Mouse (Mus musculus) intestine, embryonic 14.5 days (tissue): ENCODE measurements at regions not wholly inside any gene's neighbourhood (a gene's known extent, or its start where the extent isn't known, plus 50 kb on each side); places are given as distances from the start of the nearest gene placed in this dataset.
A peak's percentile ranks its signal among the peaks of the same experiment; 100 is the strongest.

Experiments
- ATAC-seq: fragments of 200-750 bp; cut with Nextera tagmentation; replicated peaks from 2 replicates; pipeline ENCODE4 v1.8.0; 2017; ENCODE audit warnings: low read depth, moderate number of reproducible peaks, moderate TSS enrichment, moderate library complexity; ENCODE audit not compliant: low FRiP score, low TSS enrichment
- DNase-seq: peaks from one replicate; pipeline ENCODE4 v3.0.0-alpha.2; 2018; ENCODE audit warnings: low spot score
- H3K27ac ChIP-seq: fragments of 300-500 bp; sonication (generic); 2 replicates; pipeline ENCODE4 v1.5.1; 2014; ENCODE audit warnings: low read depth, mild to moderate bottlenecking, control low read depth
- H3K27me3 ChIP-seq: fragments of 300-500 bp; sonication (generic); replicated peaks from 2 replicates; pipeline ENCODE4 v1.6.1; 2014; ENCODE audit warnings: low read length, control low read depth; ENCODE audit not compliant: control insufficient read depth, insufficient read depth
- H3K36me3 ChIP-seq: fragments of 300-500 bp; sonication (generic); 2 replicates; pipeline ENCODE4 v1.6.1; 2014; ENCODE audit warnings: low read length, control low read depth; ENCODE audit not compliant: control insufficient read depth, insufficient read depth
- H3K4me1 ChIP-seq: fragments of 300-500 bp; sonication (generic); replicated peaks from 2 replicates; pipeline ENCODE4 v1.6.1; 2014; ENCODE audit warnings: low read length, control low read depth, mixed read lengths; ENCODE audit not compliant: control insufficient read depth, insufficient read depth
- H3K4me2 ChIP-seq: fragments of 300-500 bp; sonication (generic); 2 replicates; pipeline ENCODE4 v1.6.1; 2014; ENCODE audit warnings: low read length
- H3K4me3 ChIP-seq: fragments of 300-500 bp; sonication (generic); 2 replicates; pipeline ENCODE4 v1.5.1; 2014; ENCODE audit warnings: low read depth, low read length, control low read depth, mixed read lengths
- H3K9ac ChIP-seq: fragments of 300-500 bp; sonication (generic); 2 replicates; pipeline ENCODE4 v1.6.1; 2014; ENCODE audit warnings: mild to moderate bottlenecking, low read length
- H3K9me3 ChIP-seq: fragments of 300-500 bp; sonication (generic); 2 replicates; pipeline ENCODE4 v1.6.1; 2016; ENCODE audit warnings: low read length, control low read depth; ENCODE audit not compliant: control insufficient read depth
- WGBS: fragments of 180-500 bp; shearing (Covaris S2); extraction: QIAGEN DNeasy Blood & Tissue Kit; methylation state at CpG from one replicate; pipeline ENCODE4 v1.1.7; 2014; 5-methylcytosine and 5-hydroxymethylcytosine counted together

DNA sequence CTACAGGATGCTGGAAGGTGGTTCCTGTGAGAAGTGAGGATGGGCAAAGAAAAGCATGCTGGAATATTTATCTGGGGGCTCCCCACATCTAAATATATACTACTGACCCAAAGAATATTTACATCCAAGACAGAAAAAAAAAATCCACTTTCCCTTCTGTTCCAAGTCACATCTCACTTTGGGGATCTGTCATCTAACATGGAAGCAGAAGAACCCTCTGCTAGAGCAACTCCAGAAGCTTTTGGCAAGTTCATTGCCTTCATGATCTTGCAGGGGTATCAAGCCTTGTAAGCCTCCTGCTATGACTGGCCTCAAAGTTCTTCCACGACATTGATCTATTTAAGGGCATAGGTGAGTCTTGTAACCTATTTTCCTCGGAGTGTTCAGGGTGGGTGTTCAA is 64.9 kb upstream of the Spdye4c start:
- 81% methylated on average over 2 of the region's 2 CpGs for WGBS
- no peak for DNase-seq

DNA sequence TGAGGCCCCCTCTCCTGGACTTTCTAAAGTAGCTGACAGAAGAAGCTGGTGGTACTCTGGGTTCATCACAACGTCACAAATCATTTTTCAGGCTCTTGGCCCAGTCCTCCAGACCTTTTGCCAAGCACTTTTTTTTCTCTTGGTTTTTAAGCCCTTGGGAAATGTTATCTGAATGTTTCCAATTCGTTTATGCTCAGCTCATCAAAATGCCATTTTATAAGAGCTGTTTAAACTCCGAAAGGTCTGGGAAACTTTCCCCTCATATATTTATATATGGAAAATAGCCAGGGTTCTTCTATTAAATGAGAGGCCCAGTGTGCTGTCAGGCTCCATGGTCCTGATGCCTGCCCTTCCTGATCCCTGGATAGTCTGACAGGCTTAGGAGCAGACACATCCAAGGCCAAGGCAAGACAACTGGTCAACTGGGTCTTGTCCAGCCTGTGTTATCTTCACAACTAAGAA is 64.1 kb upstream of the Spdye4c start:
- no peaks in the 10 kb centered on the region for H3K9me3 ChIP-seq
- H3K9ac ChIP-seq: no peak overlapping the region
- H3K27me3 ChIP-seq: no peaks in the 10 kb centered on the region
- DNase-seq (peak; percentile 57), ATAC-seq (no peak)
- H3K27ac ChIP-seq: no peak overlapping the region
- 40% methylated on average over 3 of the region's 3 CpGs for WGBS
- no peak overlapping the region for H3K4me3 ChIP-seq
- H3K4me1 ChIP-seq: no peaks in the 10 kb centered on the region; the same call in 1 of the 2 replicates
- H3K36me3 ChIP-seq: no peaks in the 10 kb centered on the region
- no peak overlapping the region for H3K4me2 ChIP-seq

More for the DNA sequence above, 64.9 kb upstream of the Spdye4c start:
- no peak for ATAC-seq
- H3K36me3 ChIP-seq: no peaks in the 10 kb centered on the region
- no peaks in the 10 kb centered on the region for H3K9me3 ChIP-seq
- no peak overlapping the region for H3K9ac ChIP-seq
- no peaks in the 10 kb centered on the region for H3K27me3 ChIP-seq
- H3K27ac ChIP-seq: no peak overlapping the region
- H3K4me3 ChIP-seq: no peak overlapping the region
- H3K4me2 ChIP-seq: no peak overlapping the region
- H3K4me1 ChIP-seq: no peaks in the 10 kb centered on the region; the same call in 1 of the 2 replicates

DNA sequence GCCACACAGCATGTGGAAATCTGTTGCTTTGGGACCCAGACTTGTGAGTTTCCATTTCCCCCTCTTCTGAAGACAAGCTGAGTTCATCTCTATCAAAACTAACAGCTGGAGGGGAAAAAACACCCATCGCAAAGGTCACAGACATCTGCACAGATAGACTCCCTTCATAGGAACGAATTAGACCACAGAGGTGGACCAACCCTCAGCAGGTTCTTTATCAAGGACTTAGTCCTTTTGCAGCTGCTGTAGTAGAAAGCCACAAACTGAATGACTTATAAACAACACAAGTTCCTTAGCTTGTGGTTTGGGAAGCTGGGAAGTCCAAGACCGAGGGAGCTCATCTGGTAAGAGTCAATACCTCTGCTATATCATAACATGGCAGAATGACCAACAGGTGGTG is 54.7 kb upstream of the Spdye4c start:
- ATAC-seq (no peak), DNase-seq (no peak)
- Histone ChIP-seq H3K9ac (no peak overlapping the region), H3K9me3 (peaks cover 7% of the 10 kb centered on the region), H3K27me3 (no peaks in the 10 kb centered on the region), H3K4me3 (no peak overlapping the region), H3K36me3 (no peaks in the 10 kb centered on the region), H3K27ac (no peak overlapping the region), H3K4me1 (no peaks in the 10 kb centered on the region), H3K4me2 (no peak overlapping the region)
- 85% methylated on average over 3 of the region's 3 CpGs for WGBS

DNA sequence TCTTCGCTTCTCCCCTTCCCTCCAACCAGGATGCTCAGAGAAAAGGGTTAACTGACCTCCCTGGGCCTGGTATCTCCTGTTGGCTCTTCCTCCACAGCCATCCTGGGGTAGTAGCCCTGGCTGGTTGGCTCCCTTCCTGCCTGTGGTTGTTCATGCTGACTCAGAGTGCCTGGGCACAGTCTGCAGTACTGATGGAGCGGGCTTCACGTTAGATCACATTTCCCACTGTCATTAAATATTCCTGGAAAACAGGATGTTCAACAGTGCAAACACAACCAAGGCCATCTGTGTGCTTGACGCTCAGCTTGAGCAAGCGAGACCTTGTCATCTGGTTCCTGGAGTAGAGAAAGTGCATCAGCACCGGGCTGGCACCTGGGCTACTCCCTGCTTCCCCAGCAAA is 53.6 kb upstream of the Spdye4c start:
- ATAC-seq (no peak), DNase-seq (no peak)
- Histone ChIP-seq H3K4me1 (no peaks in the 10 kb centered on the region), H3K9me3 (peaks cover 7% of the 10 kb centered on the region), H3K27ac (no peak overlapping the region), H3K9ac (no peak overlapping the region), H3K4me2 (no peak overlapping the region), H3K27me3 (no peaks in the 10 kb centered on the region), H3K4me3 (no peak overlapping the region), H3K36me3 (no peaks in the 10 kb centered on the region)
- WGBS: 75% methylated on average over 6 of the region's 6 CpGs

DNA sequence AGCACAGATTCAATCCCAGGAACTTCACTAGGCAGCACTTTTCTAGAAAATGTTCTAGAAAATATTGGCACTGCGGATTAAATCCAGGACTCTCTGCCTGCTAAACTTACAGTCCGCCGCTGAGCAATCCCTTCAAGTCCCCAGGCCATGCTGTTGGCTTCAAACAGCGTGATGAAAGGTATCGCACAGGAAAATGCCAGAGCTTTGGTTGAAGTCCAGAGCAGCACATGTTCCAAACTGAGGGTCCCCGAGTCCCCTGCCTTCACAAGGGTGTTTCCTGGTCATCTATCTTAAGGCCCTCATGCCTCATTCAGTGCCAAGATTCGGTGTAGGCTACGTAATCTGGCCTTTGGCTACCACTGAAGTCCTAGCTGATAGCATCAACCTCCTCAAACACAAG is 52.3 kb upstream of the Spdye4c start:
- no peak overlapping the region for H3K27ac ChIP-seq
- H3K4me2 ChIP-seq: no peak overlapping the region
- WGBS: 91% methylated on average over 8 of the region's 8 CpGs
- ATAC-seq (no peak), DNase-seq (no peak)
- H3K9ac ChIP-seq: no peak overlapping the region
- H3K4me1 ChIP-seq: 0 out of 2 replicates have a peak, but pooled peaks cover 3% of the 10 kb centered on the region
- H3K9me3 ChIP-seq: no peaks in the 10 kb centered on the region
- H3K36me3 ChIP-seq: no peaks in the 10 kb centered on the region
- no peak overlapping the region for H3K4me3 ChIP-seq
- H3K27me3 ChIP-seq: no peaks in the 10 kb centered on the region
